Mouse (Mus musculus): ENCODE results near the gene Dffa.

DNA sequence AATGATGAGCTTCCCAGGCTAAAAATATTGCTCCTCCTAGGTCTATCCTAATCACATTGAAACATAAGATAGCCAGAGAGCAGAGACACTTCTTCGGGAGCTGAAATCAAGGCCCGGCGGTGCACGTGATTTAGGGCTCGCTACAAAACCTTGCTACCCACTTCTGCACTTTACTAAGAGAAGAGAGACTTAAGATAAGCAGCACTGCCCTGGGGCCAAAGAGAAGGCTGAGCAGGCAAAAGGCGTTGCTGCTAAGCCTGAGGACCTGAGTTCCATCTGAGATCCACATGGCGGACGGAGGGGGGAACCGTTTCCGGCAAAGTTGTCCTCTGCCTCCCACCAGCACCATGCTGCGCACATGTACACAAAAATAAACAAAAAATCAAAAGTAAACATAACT is 5.4 kb upstream of the Dffa start:
- TF ChIP-seq GATA1 (IDR thresholded peaks at IDR 0.05; ENCODE audit: borderline replicate concordance, low read length) (no peak), FLI1 (IDR thresholded peaks at IDR 0.05; ENCODE audit: low read length) (no peak)
